In the genomic region with DNA sequence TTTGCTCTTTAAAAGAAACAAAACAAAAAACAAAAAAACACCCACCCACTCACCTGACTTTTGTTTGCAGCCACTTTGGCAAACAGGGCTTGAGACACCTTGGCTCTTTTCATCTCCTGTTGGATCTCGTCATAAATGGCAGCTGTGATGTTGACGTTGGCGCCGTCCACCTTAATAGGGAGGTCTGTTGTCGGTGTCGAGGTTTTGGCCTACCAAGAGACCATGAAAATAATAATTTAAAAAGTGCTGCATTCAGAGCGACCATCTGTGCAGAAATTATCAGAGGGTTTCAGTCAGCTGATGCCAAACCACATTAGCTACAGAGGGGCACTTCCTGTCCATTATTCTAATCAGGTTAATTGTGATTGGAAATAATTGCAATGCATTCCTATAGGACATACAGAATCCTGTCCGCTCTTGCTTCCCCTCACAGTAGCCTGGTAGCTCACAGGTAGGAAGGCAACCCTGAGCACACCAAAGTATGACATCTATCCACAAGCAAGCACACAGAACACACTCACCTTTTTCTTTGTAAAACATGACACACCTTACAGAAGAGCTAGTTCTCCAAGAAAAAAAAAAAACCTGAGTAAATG, we compare ENCODE assay signal across 24 mouse cellular contexts.
A peak's percentile ranks its signal among the peaks of the same experiment; 100 is the strongest.
DNase-seq lines count a peak whose midpoint lies in the region; ATAC-seq lines count a peak whose summit lies in the region.
"Had no signal": no experiment of that assay in that cellular context is flagged by ENCODE, and none has a peak within 500 bp of the region (broad histone marks: within the 10 kb centered on the region; RNA-seq: fewer than 3 reads in every experiment).

No protein-coding gene starts in this region.

- H3K4me3 ChIP-seq in hindbrain, embryonic 12.5 days = no peak overlapping the region
- H3K4me3 ChIP-seq in hindbrain, embryonic 10.5 days = no peak overlapping the region
- no peak overlapping the region for H3K4me3 ChIP-seq in neural tube, embryonic 14.5 days (ENCODE audit: low read depth, low read length)
- H3K4me3 ChIP-seq in neural tube, embryonic 15.5 days (replicated peaks) = no peak overlapping the region
- H3K4me3 ChIP-seq in hindbrain, embryonic 15.5 days = no peak overlapping the region
- H3K4me3 ChIP-seq: embryonic facial prominence, embryonic 15.5 days; erythroblast, embryonic 14.5 days; forebrain, embryonic 10.5 days; gastrocnemius, adult 2 months had no signal

- peak; percentile 65 for ATAC-seq in hindbrain, embryonic 12.5 days (ENCODE audit: low FRiP score)
- 0 out of 2 replicates have a peak, but pooled peaks have one; percentile 33 for ATAC-seq in neural tube, embryonic 14.5 days (ENCODE audit: low read depth)
- ATAC-seq in neural tube, embryonic 15.5 days (ENCODE audit: low FRiP score) = no peak
- ATAC-seq in hindbrain, embryonic 15.5 days (ENCODE audit: low FRiP score, low read depth) = no peak; the same call in 1 of the 2 replicates
- ATAC-seq: CD4-positive, CD25-positive, alpha-beta regulatory T cell, adult 4 months; forebrain, embryonic 14.5 days; inflammation-experienced regulatory T-cells, adult 6 months; intestine, postnatal 0 days had no signal

- DNase-seq in hindbrain, embryonic 10.5 days (ENCODE audit: low spot score) = no peak
- no peak for DNase-seq in B cell, adult 2 months
- DNase-seq in urinary bladder, postnatal 10 days (ENCODE audit: low spot score) = no peak
- DNase-seq: adrenal gland, adult 8-10 months; adrenal gland, postnatal 36 days; cerebellum, adult 11 months; cerebellum, adult 9-11 months; embryo, embryonic 11 days; gastrocnemius, adult 2 months; gastrocnemius, postnatal 25 days; heart, postnatal 10 days; heart, postnatal 4 days had no signal

- no peak overlapping the region for H3K9ac ChIP-seq in hindbrain, embryonic 12.5 days
- H3K9ac ChIP-seq in neural tube, embryonic 14.5 days (replicated peaks; ENCODE audit: low read depth, low read length) = no peak overlapping the region
- no peak overlapping the region for H3K9ac ChIP-seq in neural tube, embryonic 15.5 days (replicated peaks)
- H3K9ac ChIP-seq in hindbrain, embryonic 15.5 days = no peak overlapping the region
- H3K9ac ChIP-seq: embryonic facial prominence, embryonic 15.5 days had no signal

- no peaks in the 10 kb centered on the region for H3K27me3 ChIP-seq in hindbrain, embryonic 12.5 days
- no peaks in the 10 kb centered on the region for H3K27me3 ChIP-seq in hindbrain, embryonic 10.5 days (ENCODE audit: insufficient read depth, poor library complexity, severe bottlenecking)
- H3K27me3 ChIP-seq in neural tube, embryonic 14.5 days (ENCODE audit: control insufficient read depth, insufficient read depth, low read length) = no peaks in the 10 kb centered on the region
- H3K27me3 ChIP-seq in neural tube, embryonic 15.5 days (replicated peaks) = no peaks in the 10 kb centered on the region
- 0 out of 2 replicates have a peak, but pooled peaks cover under 1% of the 10 kb centered on the region for H3K27me3 ChIP-seq in hindbrain, embryonic 15.5 days
- H3K27me3 ChIP-seq: embryonic facial prominence, embryonic 15.5 days had no signal

- 71% methylated on average over 8 of the region's 8 CpGs for WGBS in hindbrain, embryonic 12.5 days
- 81% methylated on average over 8 of the region's 8 CpGs for WGBS in hindbrain, embryonic 10.5 days
- WGBS in neural tube, embryonic 14.5 days = 40% methylated on average over 8 of the region's 8 CpGs
- 53% methylated on average over 8 of the region's 8 CpGs for WGBS in neural tube, embryonic 15.5 days
- 47% methylated on average over 8 of the region's 8 CpGs for WGBS in hindbrain, embryonic 15.5 days

- no peaks in the 10 kb centered on the region for H3K36me3 ChIP-seq in hindbrain, embryonic 12.5 days
- H3K36me3 ChIP-seq in hindbrain, embryonic 10.5 days = no peaks in the 10 kb centered on the region
- no peaks in the 10 kb centered on the region for H3K36me3 ChIP-seq in neural tube, embryonic 14.5 days (ENCODE audit: control insufficient read depth, insufficient read depth, low read length)
- H3K36me3 ChIP-seq in neural tube, embryonic 15.5 days = no peaks in the 10 kb centered on the region
- no peaks in the 10 kb centered on the region for H3K36me3 ChIP-seq in hindbrain, embryonic 15.5 days
- H3K36me3 ChIP-seq: embryonic facial prominence, embryonic 15.5 days; forebrain, embryonic 10.5 days; G1E had no signal

- H3K27ac ChIP-seq in hindbrain, embryonic 12.5 days = no peak overlapping the region
- H3K27ac ChIP-seq in hindbrain, embryonic 10.5 days = no peak overlapping the region
- no peak overlapping the region for H3K27ac ChIP-seq in neural tube, embryonic 14.5 days (ENCODE audit: low read depth, low read length)
- H3K27ac ChIP-seq in neural tube, embryonic 15.5 days (replicated peaks) = no peak overlapping the region
- H3K27ac ChIP-seq in hindbrain, embryonic 15.5 days (replicated peaks) = no peak overlapping the region
- H3K27ac ChIP-seq: embryonic facial prominence, embryonic 15.5 days; forebrain, embryonic 10.5 days; gastrocnemius, adult 2 months had no signal

- peaks cover 8% of the 10 kb centered on the region for H3K4me1 ChIP-seq in hindbrain, embryonic 12.5 days
- H3K4me1 ChIP-seq in hindbrain, embryonic 10.5 days (replicated peaks) = peaks cover 8% of the 10 kb centered on the region
- no peaks in the 10 kb centered on the region for H3K4me1 ChIP-seq in neural tube, embryonic 14.5 days (ENCODE audit: control insufficient read depth, insufficient read depth, low read length)
- H3K4me1 ChIP-seq in neural tube, embryonic 15.5 days = peaks cover 10% of the 10 kb centered on the region
- peaks cover 12% of the 10 kb centered on the region for H3K4me1 ChIP-seq in hindbrain, embryonic 15.5 days (replicated peaks)
- H3K4me1 ChIP-seq: embryonic facial prominence, embryonic 15.5 days had no signal

- no peaks in the 10 kb centered on the region for H3K9me3 ChIP-seq in hindbrain, embryonic 12.5 days (replicated peaks)
- no peaks in the 10 kb centered on the region for H3K9me3 ChIP-seq in hindbrain, embryonic 10.5 days
- H3K9me3 ChIP-seq in neural tube, embryonic 14.5 days (ENCODE audit: control insufficient read depth, low read length) = no peaks in the 10 kb centered on the region
- H3K9me3 ChIP-seq in neural tube, embryonic 15.5 days (replicated peaks) = no peaks in the 10 kb centered on the region
- H3K9me3 ChIP-seq in hindbrain, embryonic 15.5 days = no peaks in the 10 kb centered on the region
- H3K9me3 ChIP-seq: embryonic facial prominence, embryonic 15.5 days; forebrain, embryonic 10.5 days had no signal

- H3K4me2 ChIP-seq in hindbrain, embryonic 12.5 days (replicated peaks) = no peak overlapping the region
- H3K4me2 ChIP-seq in neural tube, embryonic 14.5 days (ENCODE audit: low read depth, low read length) = no peak overlapping the region
- no peak overlapping the region for H3K4me2 ChIP-seq in neural tube, embryonic 15.5 days
- H3K4me2 ChIP-seq in hindbrain, embryonic 15.5 days = peak overlapping the region; percentile 35
- H3K4me2 ChIP-seq: embryonic facial prominence, embryonic 15.5 days had no signal

Comparison
In these comparisons a context has a peak if more than half of its experiments do, and no peak if none do; other contexts are left out.
1. ATAC-seq: peak in hindbrain, embryonic 12.5 days (single experiment) and neural tube, embryonic 14.5 days (single experiment); none in neural tube, embryonic 15.5 days (single experiment) and hindbrain, embryonic 15.5 days (single experiment).